Mouse (Mus musculus): ENCODE measurements at regions not wholly inside any gene's neighbourhood (a gene's known extent, or its start where the extent isn't known, plus 50 kb on each side); places are given as distances from the start of the nearest gene placed in this dataset.

- no peak for ATAC-seq (ENCODE audit: low FRiP score, low read depth)
- 0 out of 2 replicates have a peak, but pooled peaks cover 4% of the 10 kb centered on the region for H3K4me1 ChIP-seq
- H3K27me3 ChIP-seq (replicated peaks): peaks cover 63% of the 10 kb centered on the region
- no peak overlapping the region for H3K9ac ChIP-seq
- 0 out of 2 replicates have a peak, but pooled peaks cover 3% of the 10 kb centered on the region for H3K9me3 ChIP-seq
- 84% methylated on average over 7 of the region's 7 CpGs for WGBS
- no peak overlapping the region for H3K27ac ChIP-seq
- H3K36me3 ChIP-seq: no peaks in the 10 kb centered on the region
- no peak overlapping the region for H3K4me2 ChIP-seq (replicated peaks)
- no peak overlapping the region for H3K4me3 ChIP-seq
Measured at GRCm38 (mm10) chr2:159072997-159073690, 278.5 kb downstream of the Dhx35 start.

GRCm38 (mm10) chr2:159079836-159080235 is 285.2 kb downstream of the Dhx35 start:
- H3K4me3 ChIP-seq: no peak overlapping the region
- H3K27ac ChIP-seq: no peak overlapping the region
- no peaks in the 10 kb centered on the region for H3K36me3 ChIP-seq
- no peak overlapping the region for H3K9ac ChIP-seq
- no peaks in the 10 kb centered on the region for H3K9me3 ChIP-seq
- H3K4me1 ChIP-seq: no peaks in the 10 kb centered on the region
- no peak for ATAC-seq (ENCODE audit: low FRiP score, low read depth)
- peaks cover 8% of the 10 kb centered on the region for H3K27me3 ChIP-seq (replicated peaks)
- H3K4me2 ChIP-seq (replicated peaks): no peak overlapping the region
- WGBS: 82% methylated on average over 7 of the region's 7 CpGs

GRCm38 (mm10) chr2:159080784-159081544 is 286.4 kb downstream of the Dhx35 start:
- Histone ChIP-seq H3K27ac (no peak overlapping the region), H3K9me3 (no peaks in the 10 kb centered on the region), H3K4me1 (no peaks in the 10 kb centered on the region), H3K9ac (no peak overlapping the region), H3K36me3 (no peaks in the 10 kb centered on the region), H3K4me2 (replicated peaks) (no peak overlapping the region), H3K27me3 (replicated peaks) (peaks cover 7% of the 10 kb centered on the region; the same call in 1 of the 2 replicates), H3K4me3 (no peak overlapping the region)
- ATAC-seq (ENCODE audit: low FRiP score, low read depth): no peak
- WGBS: 64% methylated on average over 19 of the region's 19 CpGs

GRCm38 (mm10) chr2:159086836-159087235 is 292.2 kb downstream of the Dhx35 start:
- H3K27ac ChIP-seq: no peak overlapping the region
- no peak overlapping the region for H3K9ac ChIP-seq
- H3K4me3 ChIP-seq: no peak overlapping the region
- no peak for ATAC-seq (ENCODE audit: low FRiP score, low read depth)
- no peaks in the 10 kb centered on the region for H3K9me3 ChIP-seq
- WGBS: 58% methylated on average over 2 of the region's 2 CpGs
- H3K27me3 ChIP-seq (replicated peaks): no peaks in the 10 kb centered on the region
- no peaks in the 10 kb centered on the region for H3K4me1 ChIP-seq
- H3K4me2 ChIP-seq (replicated peaks): no peak overlapping the region
- no peaks in the 10 kb centered on the region for H3K36me3 ChIP-seq

- no peak for ATAC-seq (ENCODE audit: low FRiP score, low read depth)
- 91% methylated on average over 4 of the region's 4 CpGs for WGBS
- no peak overlapping the region for H3K4me2 ChIP-seq (replicated peaks)
- H3K9me3 ChIP-seq: no peaks in the 10 kb centered on the region
- H3K27ac ChIP-seq: no peak overlapping the region
- no peaks in the 10 kb centered on the region for H3K36me3 ChIP-seq
- H3K4me3 ChIP-seq: no peak overlapping the region
- H3K9ac ChIP-seq: no peak overlapping the region
- no peaks in the 10 kb centered on the region for H3K27me3 ChIP-seq (replicated peaks)
- no peaks in the 10 kb centered on the region for H3K4me1 ChIP-seq
Measured at GRCm38 (mm10) chr2:159088196-159088595, 293.6 kb downstream of the Dhx35 start.

- Histone ChIP-seq H3K4me2 (replicated peaks) (no peak overlapping the region), H3K36me3 (no peaks in the 10 kb centered on the region), H3K9ac (no peak overlapping the region), H3K27ac (no peak overlapping the region), H3K9me3 (no peaks in the 10 kb centered on the region), H3K27me3 (replicated peaks) (no peaks in the 10 kb centered on the region), H3K4me1 (peaks cover 7% of the 10 kb centered on the region; the same call in 1 of the 2 replicates), H3K4me3 (no peak overlapping the region)
- no peak for ATAC-seq (ENCODE audit: low FRiP score, low read depth)
- 38% methylated on average over 2 of the region's 2 CpGs for WGBS
Measured at GRCm38 (mm10) chr2:159096667-159097066, 302.1 kb downstream of the Dhx35 start.

- H3K4me2 ChIP-seq (replicated peaks): no peak overlapping the region
- WGBS: 79% methylated on average over 6 of the region's 6 CpGs
- H3K27ac ChIP-seq: no peak overlapping the region
- no peak overlapping the region for H3K9ac ChIP-seq
- no peak overlapping the region for H3K4me3 ChIP-seq
- no peaks in the 10 kb centered on the region; the same call in 1 of the 2 replicates for H3K9me3 ChIP-seq
- H3K36me3 ChIP-seq: no peaks in the 10 kb centered on the region
- H3K27me3 ChIP-seq (replicated peaks): no peaks in the 10 kb centered on the region
- no peaks in the 10 kb centered on the region for H3K4me1 ChIP-seq
- ATAC-seq (ENCODE audit: low FRiP score, low read depth): no peak
Measured at GRCm38 (mm10) chr2:159134042-159134441, 339.4 kb downstream of the Dhx35 start.

- H3K27ac ChIP-seq: no peak overlapping the region
- WGBS: 100% methylated on average over 2 of the region's 2 CpGs
Measured at GRCm38 (mm10) chr2:159138603-159139002, 344.0 kb downstream of the Dhx35 start.

GRCm38 (mm10) chr2:159145980-159146379 is 351.4 kb downstream of the Dhx35 start:
- no peaks in the 10 kb centered on the region for H3K36me3 ChIP-seq
- H3K9ac ChIP-seq: no peak overlapping the region
- ATAC-seq (ENCODE audit: low FRiP score, low read depth): no peak
- no peaks in the 10 kb centered on the region for H3K27me3 ChIP-seq (replicated peaks)
- H3K4me3 ChIP-seq: no peak overlapping the region
- no peak overlapping the region for H3K27ac ChIP-seq
- WGBS: 83% methylated on average over 6 of the region's 6 CpGs
- H3K4me1 ChIP-seq: no peaks in the 10 kb centered on the region
- H3K4me2 ChIP-seq (replicated peaks): no peak overlapping the region
- no peaks in the 10 kb centered on the region for H3K9me3 ChIP-seq

More at GRCm38 (mm10) chr2:159138603-159139002, 344.0 kb downstream of the Dhx35 start:
- H3K4me3 ChIP-seq: no peak overlapping the region
- no peaks in the 10 kb centered on the region for H3K4me1 ChIP-seq
- H3K27me3 ChIP-seq (replicated peaks): no peaks in the 10 kb centered on the region
- no peak overlapping the region for H3K9ac ChIP-seq
- no peaks in the 10 kb centered on the region for H3K36me3 ChIP-seq
- no peak overlapping the region for H3K4me2 ChIP-seq (replicated peaks)
- no peaks in the 10 kb centered on the region for H3K9me3 ChIP-seq
- ATAC-seq (ENCODE audit: low FRiP score, low read depth): no peak

GRCm38 (mm10) chr2:159163985-159164384 is 369.4 kb downstream of the Dhx35 start:
- WGBS: 39% methylated on average over 7 of the region's 7 CpGs
- Histone ChIP-seq H3K4me1 (no peaks in the 10 kb centered on the region), H3K9me3 (no peaks in the 10 kb centered on the region), H3K27ac (no peak overlapping the region), H3K9ac (no peak overlapping the region), H3K4me2 (replicated peaks) (no peak overlapping the region), H3K4me3 (no peak overlapping the region), H3K27me3 (replicated peaks) (no peaks in the 10 kb centered on the region), H3K36me3 (no peaks in the 10 kb centered on the region)
- ATAC-seq (ENCODE audit: low FRiP score, low read depth): no peak

GRCm38 (mm10) chr2:159168553-159169064 is 374.0 kb downstream of the Dhx35 start:
- Histone ChIP-seq H3K27ac (no peak overlapping the region), H3K9ac (no peak overlapping the region), H3K4me2 (replicated peaks) (no peak overlapping the region), H3K4me1 (no peaks in the 10 kb centered on the region), H3K9me3 (no peaks in the 10 kb centered on the region), H3K4me3 (no peak overlapping the region), H3K27me3 (replicated peaks) (no peaks in the 10 kb centered on the region), H3K36me3 (no peaks in the 10 kb centered on the region)
- ATAC-seq (ENCODE audit: low FRiP score, low read depth): no peak
- WGBS: 73% methylated on average over 7 of the region's 7 CpGs

- Histone ChIP-seq H3K4me2 (replicated peaks) (no peak overlapping the region), H3K27me3 (replicated peaks) (no peaks in the 10 kb centered on the region), H3K9me3 (no peaks in the 10 kb centered on the region), H3K4me1 (no peaks in the 10 kb centered on the region), H3K27ac (no peak overlapping the region), H3K36me3 (no peaks in the 10 kb centered on the region), H3K9ac (no peak overlapping the region), H3K4me3 (no peak overlapping the region)
- ATAC-seq (ENCODE audit: low FRiP score, low read depth): no peak
- 19% methylated on average over 7 of the region's 7 CpGs for WGBS
Measured at GRCm38 (mm10) chr2:159196156-159196555, 401.5 kb downstream of the Dhx35 start.

Measured in neural tube, embryonic 12.5 days (tissue).